Mouse (Mus musculus): ENCODE measurements at regions not wholly inside any gene's neighbourhood (a gene's known extent, or its start where the extent isn't known, plus 50 kb on each side); places are given as distances from the start of the nearest gene placed in this dataset.

- 58% methylated on average over 5 of the region's 5 CpGs for WGBS
- H3K27me3 ChIP-seq (ENCODE audit: low read depth, poor library complexity, severe bottlenecking): no peaks in the 10 kb centered on the region
- DNase-seq (ENCODE audit: low spot score): no peak
- H3K36me3 ChIP-seq: no peaks in the 10 kb centered on the region
- H3K27ac ChIP-seq (replicated peaks): no peak overlapping the region; the same call in 1 of the 2 replicates
- peaks cover 13% of the 10 kb centered on the region; the same call in 1 of the 2 replicates for H3K4me1 ChIP-seq
- no peak overlapping the region for H3K4me3 ChIP-seq
- no peaks in the 10 kb centered on the region for H3K9me3 ChIP-seq (replicated peaks)
Observed at GRCm38 (mm10) chr8:35233520-35234186, 531.9 kb upstream of the Gm19410 start.

GRCm38 (mm10) chr8:35234436-35234835 is 531.2 kb upstream of the Gm19410 start:
- WGBS: 54% methylated on average over 5 of the region's 5 CpGs

GRCm38 (mm10) chr8:35235815-35236509 is 529.6 kb upstream of the Gm19410 start:
- Histone ChIP-seq H3K4me3 (no peak overlapping the region), H3K36me3 (no peaks in the 10 kb centered on the region), H3K4me1 (peaks cover 13% of the 10 kb centered on the region; the same call in 1 of the 2 replicates), H3K27me3 (ENCODE audit: low read depth, poor library complexity, severe bottlenecking) (no peaks in the 10 kb centered on the region), H3K9me3 (replicated peaks) (no peaks in the 10 kb centered on the region), H3K27ac (replicated peaks) (no peak overlapping the region)
- DNase-seq (ENCODE audit: low spot score): no peak
- 83% methylated on average over 8 of the region's 8 CpGs for WGBS

More at GRCm38 (mm10) chr8:35234436-35234835, 531.2 kb upstream of the Gm19410 start:
- Histone ChIP-seq H3K9me3 (replicated peaks) (no peaks in the 10 kb centered on the region), H3K36me3 (no peaks in the 10 kb centered on the region), H3K4me1 (peaks cover 13% of the 10 kb centered on the region; the same call in 1 of the 2 replicates), H3K4me3 (no peak overlapping the region), H3K27ac (replicated peaks) (no peak overlapping the region; the same call in 1 of the 2 replicates), H3K27me3 (ENCODE audit: low read depth, poor library complexity, severe bottlenecking) (no peaks in the 10 kb centered on the region)
- DNase-seq (ENCODE audit: low spot score): no peak

- Histone ChIP-seq H3K36me3 (no peaks in the 10 kb centered on the region), H3K27me3 (ENCODE audit: low read depth, poor library complexity, severe bottlenecking) (no peaks in the 10 kb centered on the region), H3K4me1 (peaks cover 13% of the 10 kb centered on the region; the same call in 1 of the 2 replicates), H3K4me3 (no peak overlapping the region), H3K27ac (replicated peaks) (no peak overlapping the region), H3K9me3 (replicated peaks) (no peaks in the 10 kb centered on the region)
- WGBS: 95% methylated on average over 6 of the region's 6 CpGs
- no peak for DNase-seq (ENCODE audit: low spot score)
Observed at GRCm38 (mm10) chr8:35237279-35237678, 528.3 kb upstream of the Gm19410 start.

GRCm38 (mm10) chr8:35240884-35241283 is 524.7 kb upstream of the Gm19410 start:
- no peaks in the 10 kb centered on the region for H3K36me3 ChIP-seq
- DNase-seq (ENCODE audit: low spot score): no peak
- no peaks in the 10 kb centered on the region for H3K9me3 ChIP-seq (replicated peaks)
- H3K4me1 ChIP-seq: peaks cover 8% of the 10 kb centered on the region
- H3K27ac ChIP-seq (replicated peaks): no peak overlapping the region
- H3K27me3 ChIP-seq (ENCODE audit: low read depth, poor library complexity, severe bottlenecking): no peaks in the 10 kb centered on the region
- WGBS: 94% methylated on average over 6 of the region's 6 CpGs
- no peak overlapping the region for H3K4me3 ChIP-seq

GRCm38 (mm10) chr8:35243555-35243954 is 522.0 kb upstream of the Gm19410 start:
- H3K4me1 ChIP-seq: peaks cover 8% of the 10 kb centered on the region
- WGBS: 38% methylated on average over 11 of the region's 11 CpGs
- H3K27me3 ChIP-seq (ENCODE audit: low read depth, poor library complexity, severe bottlenecking): no peaks in the 10 kb centered on the region
- H3K9me3 ChIP-seq (replicated peaks): no peaks in the 10 kb centered on the region
- no peak overlapping the region for H3K4me3 ChIP-seq
- peak overlapping the region; percentile 66 for H3K27ac ChIP-seq (replicated peaks)
- no peak for DNase-seq (ENCODE audit: low spot score)
- H3K36me3 ChIP-seq: no peaks in the 10 kb centered on the region

GRCm38 (mm10) chr8:35249747-35250375 is 515.7 kb upstream of the Gm19410 start:
- H3K27ac ChIP-seq (replicated peaks): no peak overlapping the region
- no peak overlapping the region for H3K4me3 ChIP-seq
- WGBS: 88% methylated on average over 7 of the region's 7 CpGs

GRCm38 (mm10) chr8:35250641-35251040 is 514.9 kb upstream of the Gm19410 start:
- no peaks in the 10 kb centered on the region for H3K4me1 ChIP-seq
- H3K9me3 ChIP-seq (replicated peaks): no peaks in the 10 kb centered on the region
- no peak for DNase-seq (ENCODE audit: low spot score)
- WGBS: 73% methylated on average over 4 of the region's 4 CpGs
- H3K27ac ChIP-seq (replicated peaks): no peak overlapping the region
- H3K4me3 ChIP-seq: no peak overlapping the region
- no peaks in the 10 kb centered on the region for H3K36me3 ChIP-seq
- no peaks in the 10 kb centered on the region for H3K27me3 ChIP-seq (ENCODE audit: low read depth, poor library complexity, severe bottlenecking)

More at GRCm38 (mm10) chr8:35249747-35250375, 515.7 kb upstream of the Gm19410 start:
- H3K36me3 ChIP-seq: no peaks in the 10 kb centered on the region
- no peaks in the 10 kb centered on the region for H3K4me1 ChIP-seq
- no peak for DNase-seq (ENCODE audit: low spot score)
- H3K27me3 ChIP-seq (ENCODE audit: low read depth, poor library complexity, severe bottlenecking): no peaks in the 10 kb centered on the region
- H3K9me3 ChIP-seq (replicated peaks): no peaks in the 10 kb centered on the region

- H3K9me3 ChIP-seq (replicated peaks): no peaks in the 10 kb centered on the region
- no peaks in the 10 kb centered on the region for H3K4me1 ChIP-seq
- 89% methylated on average over 4 of the region's 4 CpGs for WGBS
- no peak overlapping the region for H3K4me3 ChIP-seq
- no peak for DNase-seq (ENCODE audit: low spot score)
- no peaks in the 10 kb centered on the region for H3K36me3 ChIP-seq
- H3K27ac ChIP-seq (replicated peaks): no peak overlapping the region
- H3K27me3 ChIP-seq (ENCODE audit: low read depth, poor library complexity, severe bottlenecking): no peaks in the 10 kb centered on the region
Observed at GRCm38 (mm10) chr8:35253946-35254345, 511.6 kb upstream of the Gm19410 start.

- Histone ChIP-seq H3K4me3 (no peak overlapping the region), H3K27ac (replicated peaks) (no peak overlapping the region), H3K27me3 (ENCODE audit: low read depth, poor library complexity, severe bottlenecking) (no peaks in the 10 kb centered on the region), H3K4me1 (no peaks in the 10 kb centered on the region), H3K9me3 (replicated peaks) (no peaks in the 10 kb centered on the region), H3K36me3 (no peaks in the 10 kb centered on the region)
- 92% methylated on average over 2 of the region's 2 CpGs for WGBS
- DNase-seq (ENCODE audit: low spot score): no peak
Observed at GRCm38 (mm10) chr8:35255327-35255726, 510.3 kb upstream of the Gm19410 start.

- Histone ChIP-seq H3K9me3 (replicated peaks) (no peaks in the 10 kb centered on the region), H3K27me3 (ENCODE audit: low read depth, poor library complexity, severe bottlenecking) (no peaks in the 10 kb centered on the region), H3K36me3 (no peaks in the 10 kb centered on the region), H3K27ac (replicated peaks) (no peak overlapping the region), H3K4me3 (no peak overlapping the region), H3K4me1 (no peaks in the 10 kb centered on the region)
- DNase-seq (ENCODE audit: low spot score): no peak
- WGBS: 56% methylated on average over 4 of the region's 4 CpGs
Observed at GRCm38 (mm10) chr8:35256958-35257357, 508.6 kb upstream of the Gm19410 start.

- Histone ChIP-seq H3K4me1 (no peaks in the 10 kb centered on the region), H3K27ac (replicated peaks) (no peak overlapping the region), H3K4me3 (no peak overlapping the region), H3K9me3 (replicated peaks) (no peaks in the 10 kb centered on the region), H3K27me3 (ENCODE audit: low read depth, poor library complexity, severe bottlenecking) (no peaks in the 10 kb centered on the region), H3K36me3 (no peaks in the 10 kb centered on the region)
- 77% methylated on average over 5 of the region's 5 CpGs for WGBS
- DNase-seq (ENCODE audit: low spot score): no peak
Observed at GRCm38 (mm10) chr8:35268221-35268620, 497.4 kb upstream of the Gm19410 start.

- Histone ChIP-seq H3K36me3 (no peaks in the 10 kb centered on the region), H3K4me3 (no peak overlapping the region), H3K27ac (replicated peaks) (no peak overlapping the region), H3K9me3 (replicated peaks) (no peaks in the 10 kb centered on the region), H3K4me1 (no peaks in the 10 kb centered on the region), H3K27me3 (ENCODE audit: low read depth, poor library complexity, severe bottlenecking) (no peaks in the 10 kb centered on the region)
- 100% methylated on average over 2 of the region's 2 CpGs for WGBS
- DNase-seq (ENCODE audit: low spot score): no peak
Observed at GRCm38 (mm10) chr8:35268986-35269385, 496.6 kb upstream of the Gm19410 start.
